Mouse (Mus musculus): Measurements from ENCODE around the gene Olfr845. TPM values are rescaled to one million over a fixed set of nuclear protein-coding genes. Genes with fewer than 3 reads are reported as not detected.

Olfr845 gene
- polyA plus RNA-seq (2012; rRNA removed) = not detected in 2 replicates

DNA sequence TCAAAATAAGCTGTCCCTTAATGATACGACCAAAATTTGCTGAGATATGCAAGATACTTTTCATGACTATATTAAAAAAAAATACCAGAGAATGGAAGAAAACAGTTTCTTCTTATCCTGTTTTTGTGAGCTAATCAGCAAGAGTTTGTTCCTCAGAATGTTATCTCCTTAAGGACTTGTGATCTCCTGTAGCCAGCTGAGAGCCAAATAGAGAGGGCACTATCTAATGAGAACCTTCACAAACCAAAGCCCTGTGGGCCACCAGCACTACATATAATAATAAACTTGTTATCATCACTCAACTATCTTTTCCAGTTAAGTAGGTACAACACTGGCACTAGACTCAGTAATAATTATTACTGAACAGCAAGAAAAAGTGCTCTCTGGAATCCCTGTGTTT is at the start of gene Olfr845:
Olfr845 (plus strand) TSS at position 301 of the 400 bp plus-strand sequence.
- no peak for DNase-seq (ENCODE audit: low read depth)

DNA sequence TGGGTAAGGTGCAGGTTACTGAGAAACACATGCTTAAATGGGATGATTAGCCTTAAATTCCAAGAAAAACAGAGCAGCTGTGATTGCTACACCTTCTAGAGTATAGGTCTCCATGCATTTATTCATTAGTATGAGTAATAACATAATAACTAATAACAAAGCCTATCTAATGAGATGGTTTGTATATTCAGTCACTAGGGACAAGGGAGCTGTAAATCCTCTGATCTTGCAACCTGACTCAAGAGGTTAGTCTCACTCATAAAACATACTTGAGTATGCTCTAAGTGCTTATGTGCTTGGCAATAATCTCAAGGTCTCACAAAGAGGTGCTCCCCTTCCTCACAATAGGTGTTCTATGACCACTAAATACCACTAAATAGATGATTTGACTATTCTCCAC is 20.2 kb upstream of the Olfr845 start, which contains the start of gene Olfr844:
Olfr844 (plus strand) TSS at position 301 of the 400 bp plus-strand sequence.
- DNase-seq (ENCODE audit: low read depth) = no peak
- no peak for TF ChIP-seq CTCF (IDR thresholded peaks at IDR 0.05; ENCODE audit: borderline replicate concordance, extremely low read depth, insufficient read depth, insufficient read length)
- no peak for TF ChIP-seq POLR2A (IDR thresholded peaks at IDR 0.05; ENCODE audit: borderline replicate concordance, extremely low read depth, insufficient read depth, insufficient read length, poor library complexity, severe bottlenecking)

More for the DNA sequence above, at the start of gene Olfr845:
- TF ChIP-seq CTCF (IDR thresholded peaks at IDR 0.05; ENCODE audit: borderline replicate concordance, extremely low read depth, insufficient read depth, insufficient read length) (no peak), POLR2A (IDR thresholded peaks at IDR 0.05; ENCODE audit: borderline replicate concordance, extremely low read depth, insufficient read depth, insufficient read length, poor library complexity, severe bottlenecking) (no peak)

GRCm38 (mm10) chr9:19363905-19364304 is 27.6 kb downstream of the Olfr845 start, which contains the start of gene Olfr846:
TSS of gene Olfr846 (minus strand) at chr9:19364005.
- no peak for DNase-seq (ENCODE audit: low read depth)
- TF ChIP-seq POLR2A (IDR thresholded peaks at IDR 0.05; ENCODE audit: borderline replicate concordance, extremely low read depth, insufficient read depth, insufficient read length, poor library complexity, severe bottlenecking) (no peak), CTCF (IDR thresholded peaks at IDR 0.05; ENCODE audit: borderline replicate concordance, extremely low read depth, insufficient read depth, insufficient read length) (no peak)

- DNase-seq (ENCODE audit: low read depth) = no peak
- TF ChIP-seq POLR2A (IDR thresholded peaks at IDR 0.05; ENCODE audit: borderline replicate concordance, extremely low read depth, insufficient read depth, insufficient read length, poor library complexity, severe bottlenecking) (no peak), CTCF (IDR thresholded peaks at IDR 0.05; ENCODE audit: borderline replicate concordance, extremely low read depth, insufficient read depth, insufficient read length) (no peak)
These were observed 42.3 kb downstream of the Olfr845 start, which contains the start of gene Olfr847 for GRCm38 (mm10) chr9:19378569-19378968. TSS of gene Olfr847 (minus strand) at chr9:19378669.

Other genes with a start within 250 kb of the Olfr845 start
- not detected in 2 replicates for gene Olfr836, start 216.1 kb upstream of the Olfr845 start, polyA plus RNA-seq (2012; rRNA removed)
- gene Olfr837, start 200.1 kb upstream of the Olfr845 start, polyA plus RNA-seq (2012; rRNA removed) = not detected in 2 replicates
- gene Olfr839-ps1, start 159.1 kb upstream of the Olfr845 start, polyA plus RNA-seq (2012; rRNA removed) = not detected in 2 replicates
- not detected in 2 replicates for gene Olfr843, start 84.5 kb upstream of the Olfr845 start, polyA plus RNA-seq (2012; rRNA removed)
- not detected in 2 replicates for gene Olfr844, start 20.1 kb upstream of the Olfr845 start, polyA plus RNA-seq (2012; rRNA removed)
- gene Olfr846, start 27.5 kb downstream of the Olfr845 start, polyA plus RNA-seq (2012; rRNA removed) = not detected in 2 replicates
- gene Olfr847, start 42.2 kb downstream of the Olfr845 start, polyA plus RNA-seq (2012; rRNA removed) = not detected in 2 replicates
- gene Olfr849, start 103.8 kb downstream of the Olfr845 start, polyA plus RNA-seq (2012; rRNA removed) = not detected in 2 replicates
- not detected in 2 replicates for gene Olfr850, start 141.8 kb downstream of the Olfr845 start, polyA plus RNA-seq (2012; rRNA removed)
- not detected in 2 replicates for gene Olfr851, start 156.8 kb downstream of the Olfr845 start, polyA plus RNA-seq (2012; rRNA removed)
- gene Olfr853, start 204.6 kb downstream of the Olfr845 start, polyA plus RNA-seq (2012; rRNA removed) = not detected in 2 replicates
- gene Olfr854, start 230.9 kb downstream of the Olfr845 start, polyA plus RNA-seq (2012; rRNA removed) = not detected in 2 replicates
- gene Olfr855, start 246.2 kb downstream of the Olfr845 start, polyA plus RNA-seq (2012; rRNA removed) = not detected in 2 replicates

Data from brain, embryonic 14.5 days (tissue).